Mouse (Mus musculus): ENCODE results near the gene Mvk.

DNA sequence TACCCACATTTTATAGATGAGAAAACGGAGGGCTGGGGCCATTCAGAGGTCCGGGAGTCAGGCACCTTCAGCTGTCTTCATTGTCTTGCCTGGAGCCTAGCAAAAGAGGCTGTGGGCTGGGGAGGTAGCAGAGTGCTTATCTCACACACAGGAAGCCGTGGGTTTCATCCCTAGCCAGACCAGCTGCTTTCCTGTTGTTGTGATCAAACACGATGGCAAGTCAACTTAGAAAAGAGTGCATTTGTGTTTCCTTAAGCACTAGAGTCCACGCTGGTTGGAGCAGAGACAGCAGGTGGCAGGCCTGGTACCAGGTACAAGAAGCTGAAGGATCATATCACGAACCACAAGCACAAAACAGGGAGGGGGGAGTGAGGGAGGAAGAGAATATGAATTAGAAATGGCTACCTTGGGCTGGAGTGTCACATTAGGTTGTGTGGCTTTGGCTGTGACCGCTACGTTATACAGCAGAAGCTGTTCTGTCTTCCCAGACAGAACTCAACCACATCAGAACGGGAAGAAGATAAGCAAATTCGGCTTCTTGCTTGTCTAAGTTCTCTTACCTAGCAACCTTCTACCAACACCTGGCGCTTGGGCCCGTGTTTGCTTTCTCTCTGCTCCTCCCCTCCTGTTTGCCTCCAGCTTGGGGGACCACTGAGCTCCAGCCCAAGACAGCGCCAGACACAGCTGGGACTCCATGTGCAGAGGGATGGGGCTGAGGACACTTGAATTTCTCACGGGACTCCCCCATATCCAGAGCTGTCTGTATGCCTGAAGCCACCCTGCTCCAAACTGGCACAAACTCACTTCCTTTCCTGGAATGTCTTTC is 61.4 kb downstream of the Mvk start:
- TF ChIP-seq CTCF (IDR thresholded peaks at IDR 0.05; ENCODE audit: control insufficient read depth, insufficient read depth, low read length) (no peak), POLR2A (IDR thresholded peaks at IDR 0.05; ENCODE audit: borderline replicate concordance, control insufficient read depth, low read depth, low read length) (no peak)

Data from bone marrow, adult 2 months (tissue).